Mouse (Mus musculus) spleen, adult 2 months (tissue): ENCODE measurements around the gene Kctd8.

Experiments used
- CTCF ChIP-seq: fragments of 200-500 bp; IDR thresholded peaks from 2 replicates; pipeline ENCODE4 v1.5.1; 2011; ENCODE audit warnings: mild to moderate bottlenecking, inconsistent platforms; ENCODE audit not compliant: insufficient read depth, insufficient read length, insufficient replicate concordance; ENCODE audit errors: extremely low read depth
- POLR2A ChIP-seq: fragments of 200-500 bp; IDR thresholded peaks from 2 replicates; pipeline ENCODE4 v1.6.1; 2011; ENCODE audit warnings: low read depth, low read length, inconsistent platforms

- TF ChIP-seq POLR2A: no peak
- TF ChIP-seq CTCF: no peak
These were observed 1.9 kb downstream of the Kctd8 start for GRCm38 (mm10) chr5:69339623-69339970.
